Mouse (Mus musculus): Measurements from ENCODE around the gene Itgal.
A peak's percentile ranks its signal among the peaks of the same experiment; 100 is the strongest.
"Not testable (repeated sequence)": the region's sequence is repeated elsewhere in the genome, so short reads cannot be mapped to it uniquely, and the experiment has no call there.

Itgal gene

DNA sequence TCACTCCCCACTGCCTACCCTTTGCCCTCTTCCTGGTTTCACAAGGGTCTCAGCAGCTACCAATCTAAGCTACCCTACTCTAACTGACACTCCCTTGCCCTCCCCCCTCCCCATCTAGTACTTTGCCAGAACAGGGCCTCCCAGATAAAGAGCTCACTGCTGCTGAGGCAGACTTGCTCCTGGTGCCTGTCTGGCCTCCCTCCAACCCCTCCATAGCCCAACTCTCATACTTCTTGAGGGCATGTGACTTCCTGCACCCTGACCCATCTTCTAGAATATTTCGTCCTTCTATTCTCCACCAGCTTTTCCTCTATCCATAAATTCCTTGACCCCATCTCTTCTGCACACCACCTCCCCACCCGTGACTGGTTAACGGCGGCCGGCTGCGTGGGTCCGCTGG, 46.8 kb downstream of the Itgal start:
- DNase-seq, result no peak

DNA sequence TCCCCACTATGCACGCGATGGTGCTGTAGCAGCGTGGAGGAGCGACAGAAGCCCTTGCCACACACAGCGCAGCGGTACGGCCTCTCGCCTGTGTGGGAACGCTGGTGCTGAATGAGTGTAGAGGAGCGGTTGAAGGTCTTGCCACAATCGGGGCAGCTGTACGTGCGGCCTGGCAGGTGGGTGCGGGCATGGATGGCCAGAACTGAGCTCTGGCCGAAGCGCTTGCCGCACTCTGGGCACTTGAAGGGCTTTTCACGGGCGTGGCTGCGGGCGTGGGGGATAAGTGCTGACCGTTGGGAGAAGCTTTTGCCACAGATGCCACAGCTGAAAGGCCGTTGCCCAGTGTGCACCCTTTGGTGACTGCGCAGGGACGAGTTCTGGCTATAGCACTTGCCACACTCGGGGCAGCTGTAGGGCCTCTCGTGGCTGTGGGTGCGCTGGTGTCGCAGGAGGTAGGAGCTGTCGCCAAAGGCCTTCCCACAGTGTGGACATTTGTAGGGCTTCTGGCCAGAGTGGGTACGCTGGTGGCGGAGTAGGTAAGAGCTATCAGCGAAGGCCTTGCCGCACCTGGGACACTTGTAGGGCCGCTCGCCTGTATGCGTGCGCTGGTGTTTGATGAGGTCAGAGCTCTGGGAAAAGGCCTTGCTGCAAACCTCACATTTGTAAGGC, 47.4 kb downstream of the Itgal start:
- no peak for DNase-seq

DNA sequence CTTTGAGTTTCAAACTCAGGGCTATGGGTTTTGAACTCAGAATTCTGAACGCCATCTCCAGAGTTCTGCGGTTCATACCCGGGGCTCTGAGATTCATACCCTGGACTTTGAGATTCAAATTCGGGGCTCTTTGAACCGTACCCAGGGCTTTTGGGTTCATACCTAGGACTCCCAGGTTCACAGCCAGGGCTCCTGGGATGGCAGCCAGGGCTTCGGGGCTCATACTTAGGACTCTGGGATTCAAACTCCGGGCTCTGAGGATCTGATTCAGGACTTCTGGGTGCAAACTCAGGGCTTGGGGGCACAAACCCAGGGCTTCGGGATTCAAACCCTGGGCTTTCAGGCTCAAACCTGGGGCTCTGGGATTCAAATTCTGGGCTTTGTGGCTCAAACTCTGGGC, 48.3 kb downstream of the Itgal start:
- no peak for DNase-seq

GRCm38 (mm10) chr7:127345092-127345491, 49.0 kb downstream of the Itgal start:
- DNase-seq, result peak; percentile 8 to 38

DNA sequence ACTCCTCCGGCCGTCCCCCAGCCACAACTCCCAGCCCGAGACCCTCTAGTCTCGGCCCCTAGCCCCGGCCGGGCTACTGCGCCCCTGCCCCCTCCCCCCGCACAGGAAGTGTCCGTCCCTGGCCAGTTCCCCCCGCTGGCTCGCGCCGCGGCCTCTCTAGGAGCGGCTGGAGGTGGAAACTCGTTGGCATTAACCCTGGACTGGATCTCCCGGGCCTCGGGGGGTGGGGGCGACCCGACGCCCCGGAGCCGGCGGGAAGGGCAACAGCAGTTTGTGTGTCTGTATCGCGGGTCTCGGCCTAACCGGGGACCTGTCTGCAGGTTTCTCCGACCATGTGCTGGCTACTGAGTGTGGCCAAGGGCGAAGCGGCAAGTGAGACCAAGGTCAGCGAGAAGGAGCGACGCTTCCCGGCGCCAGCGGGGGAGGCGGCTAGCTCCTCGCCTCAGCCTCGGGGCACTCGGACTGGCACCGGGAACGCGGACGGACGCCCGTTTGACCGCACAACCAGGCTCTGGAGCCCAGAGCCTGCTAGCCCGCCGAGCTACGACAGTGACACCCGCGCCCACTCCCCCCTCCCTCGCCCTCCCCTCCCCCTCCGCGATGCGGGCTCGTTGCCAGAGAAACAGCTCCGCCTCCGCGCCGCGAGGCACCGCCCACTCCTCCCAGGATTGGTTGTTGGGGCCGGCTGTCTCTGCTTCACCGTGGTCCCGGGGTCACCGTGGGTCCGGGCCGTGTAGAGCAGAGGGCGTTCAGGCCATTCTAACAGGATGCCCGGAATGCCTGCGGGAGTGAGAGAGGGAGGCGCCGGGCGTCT, 49.7 kb downstream of the Itgal start, which contains the start of gene Zfp768:
TSS of gene Zfp768 (minus strand) at position 78 of the 814 bp plus-strand sequence.
- peak; percentile 91 to 94 for DNase-seq

DNA sequence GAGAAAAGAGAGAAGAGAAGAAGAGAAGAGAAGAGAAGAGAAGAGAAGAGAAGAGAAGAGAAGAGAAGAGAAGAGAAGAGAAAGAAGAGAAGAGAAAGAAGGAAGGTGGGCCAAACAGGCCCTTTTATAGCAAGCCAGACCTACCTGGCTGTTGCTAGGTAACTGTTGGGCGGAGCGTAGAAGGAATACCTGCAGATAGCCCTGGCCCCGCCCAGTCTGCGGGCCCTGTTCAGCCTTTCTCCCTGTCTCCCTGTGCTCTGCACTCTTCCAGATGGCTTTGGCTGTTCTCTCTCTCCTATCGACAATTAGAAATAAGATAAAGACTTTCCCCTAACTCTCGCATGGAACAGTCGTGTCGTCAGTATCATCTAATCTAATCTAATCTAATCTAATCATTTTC, 50.6 kb downstream of the Itgal start:
- DNase-seq, result no peak

- DNase-seq, result no peak
Measured at GRCm38 (mm10) chr7:127351230-127352004, 55.4 kb downstream of the Itgal start.

GRCm38 (mm10) chr7:127355796-127356195, 59.7 kb downstream of the Itgal start:
- DNase-seq, result no peak

GRCm38 (mm10) chr7:127357871-127358270, 61.8 kb downstream of the Itgal start:
- no peak for DNase-seq

DNA sequence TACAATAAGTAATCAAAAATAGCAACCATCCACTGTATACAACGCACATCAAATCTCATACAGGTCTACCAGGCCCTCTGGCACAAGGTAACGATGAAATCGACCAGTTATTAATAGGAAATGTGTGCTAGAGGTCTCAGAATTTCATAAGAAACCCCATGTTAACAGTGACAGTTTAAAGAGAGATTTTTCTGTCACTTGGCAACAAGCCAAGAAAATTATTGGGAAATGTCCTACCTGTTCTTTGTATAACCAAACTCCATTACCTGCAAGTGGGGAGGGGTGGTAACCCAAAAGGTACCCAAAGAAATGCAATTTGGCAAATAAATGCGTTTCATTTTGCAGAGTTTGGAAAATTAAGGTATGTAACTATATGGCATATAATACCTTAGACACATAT, 62.4 kb downstream of the Itgal start:
- no peak for DNase-seq

- DNase-seq, result no peak
Measured at GRCm38 (mm10) chr7:127360265-127360664, 64.2 kb downstream of the Itgal start.

- DNase-seq, result peak in 1 of 2 experiments; percentile 8
Measured at GRCm38 (mm10) chr7:127361449-127361848, 65.4 kb downstream of the Itgal start.

DNA sequence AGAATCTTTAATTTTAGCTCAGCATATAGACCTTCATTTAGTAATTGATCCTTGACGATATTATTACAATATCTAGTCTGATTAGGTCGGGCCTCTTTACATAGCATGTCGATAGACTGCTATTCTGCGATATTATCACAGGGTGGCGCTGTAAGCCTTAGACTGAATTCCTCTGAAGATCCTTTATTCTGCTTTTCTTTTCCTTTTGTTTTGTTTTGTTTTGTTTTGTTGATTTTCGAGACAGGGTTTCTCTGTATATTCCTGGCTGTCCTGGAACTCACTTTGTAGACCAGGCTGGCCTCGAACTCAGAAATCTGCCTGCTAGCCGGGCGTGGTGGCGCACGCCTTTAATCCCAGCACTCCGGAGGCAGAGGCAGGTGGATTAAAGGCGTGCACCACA, 66.4 kb downstream of the Itgal start:
- DNase-seq, result not testable (repeated sequence)

GRCm38 (mm10) chr7:127363475-127363921, 67.4 kb downstream of the Itgal start:
- no peak for DNase-seq

DNA sequence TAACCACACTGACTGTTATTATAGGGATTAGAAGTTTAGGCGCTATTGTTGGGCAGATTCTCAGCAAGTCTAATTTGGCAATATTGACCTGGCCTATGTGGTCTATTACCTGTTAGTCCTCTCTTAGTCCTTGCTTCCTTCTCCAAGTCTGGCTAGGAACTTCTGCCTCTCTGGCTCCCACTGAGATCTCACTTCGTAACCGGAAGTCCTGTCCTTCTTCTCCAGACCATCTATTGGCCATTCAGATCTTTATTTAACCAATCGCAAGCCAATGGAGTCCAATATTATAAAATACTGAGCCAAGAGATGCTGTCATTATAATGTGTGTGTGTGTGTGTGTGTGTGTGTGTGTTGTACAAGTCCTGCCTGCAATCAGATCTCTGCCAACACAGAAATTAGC, 68.1 kb downstream of the Itgal start:
- DNase-seq, result no peak

- DNase-seq, result no peak
Measured at GRCm38 (mm10) chr7:127366249-127366648, 70.2 kb downstream of the Itgal start.

- no peak for DNase-seq
Measured at GRCm38 (mm10) chr7:127371213-127371612, 75.2 kb downstream of the Itgal start.

DNA sequence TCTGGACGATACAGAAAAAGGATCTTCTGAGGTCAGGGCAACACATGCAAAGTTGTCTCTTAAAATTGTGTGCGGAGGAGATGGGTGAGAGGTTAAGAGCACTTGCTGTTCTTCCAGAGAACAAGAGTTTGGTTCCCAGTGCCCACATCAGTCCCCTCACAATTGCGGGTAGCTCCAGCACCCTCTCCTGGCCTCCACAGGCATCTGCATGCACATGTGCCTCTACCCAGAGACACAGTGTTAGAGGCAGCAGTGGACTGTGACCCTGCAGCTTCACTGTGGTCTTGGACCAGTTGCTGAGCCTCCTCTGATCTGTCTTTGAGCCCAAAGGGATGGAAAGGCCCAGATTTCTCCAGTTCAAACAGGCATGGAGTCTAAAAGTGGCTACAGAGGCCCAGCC, 75.8 kb downstream of the Itgal start:
- DNase-seq, result peak; percentile 27 to 31

DNA sequence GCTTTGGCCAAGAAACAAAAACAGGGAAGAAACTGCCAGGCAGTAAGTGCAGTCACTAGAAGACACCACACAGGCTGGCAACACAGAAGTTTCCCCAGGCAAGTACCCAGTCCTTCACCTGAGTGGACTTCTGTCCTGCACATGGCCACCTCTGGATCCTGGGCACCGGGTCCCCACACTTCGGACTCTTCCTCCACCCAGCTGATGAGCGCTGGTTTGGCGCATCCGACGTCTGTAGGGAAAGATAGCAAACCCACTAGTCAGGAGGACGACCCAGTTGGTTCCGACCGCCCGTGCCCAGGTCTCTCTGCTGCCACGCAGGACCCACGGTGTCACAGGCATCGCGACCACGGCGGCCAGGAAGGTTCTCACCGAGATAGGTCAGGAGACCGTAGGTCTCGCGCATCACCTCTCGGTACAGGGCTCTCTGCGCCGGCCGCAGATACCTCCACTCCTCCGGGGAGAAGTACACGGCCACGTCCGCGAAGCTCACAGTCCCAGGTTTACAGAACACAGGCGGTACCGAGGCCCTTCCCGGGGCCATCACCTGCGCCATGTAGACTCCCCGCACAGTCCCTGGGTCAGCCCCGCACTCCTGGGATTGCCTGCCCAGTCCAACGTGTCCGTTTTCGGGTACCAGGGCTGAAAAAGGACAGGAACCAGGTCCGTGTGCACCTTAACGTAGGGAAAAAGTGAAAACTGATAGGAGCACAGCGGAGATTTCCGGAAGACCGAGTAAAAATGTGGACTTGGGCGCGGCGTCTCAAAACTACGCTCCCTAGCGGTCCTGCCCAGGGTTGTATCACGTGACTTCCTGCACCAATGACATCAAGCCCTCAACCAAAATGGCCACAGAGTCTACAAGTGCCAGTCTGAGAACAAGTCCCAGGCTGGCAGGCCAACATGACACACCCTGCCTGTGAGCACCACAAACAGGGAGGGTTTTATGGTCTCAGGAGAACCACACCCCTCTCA, 79.5 kb downstream of the Itgal start, which contains the start of gene Zfp747:
TSS of gene Zfp747 (minus strand) at position 780 of the 975 bp plus-strand sequence.
- peak; percentile 91 for DNase-seq

GRCm38 (mm10) chr7:127378310-127378921, 82.4 kb downstream of the Itgal start:
- no peak for DNase-seq
